Mouse (Mus musculus) neural tube, embryonic 11.5 days (tissue): Measurements from ENCODE around the gene Eed. TPM values are rescaled to one million over a fixed set of nuclear protein-coding genes. Genes with fewer than 3 reads are reported as not detected.

ENCODE experiments used
- ATAC-seq: fragments of 200-750 bp; cut with Nextera tagmentation; 2 replicates; pipeline ENCODE4 v1.8.0; 2017; ENCODE audit warnings: moderate number of reproducible peaks, mild to moderate bottlenecking, moderate TSS enrichment, moderate library complexity; ENCODE audit not compliant: insufficient read depth, low FRiP score, low TSS enrichment
- DNase-seq: peaks from one replicate; pipeline ENCODE4 v3.0.0-alpha.2; 2015; ENCODE audit warnings: low spot score
- H3K27ac ChIP-seq: fragments of 300-500 bp; sonication (generic); 2 replicates; pipeline ENCODE4 v1.5.1; 2014; ENCODE audit warnings: low read depth, mild to moderate bottlenecking, low read length
- H3K27me3 ChIP-seq: fragments of 300-500 bp; sonication (generic); 2 replicates; pipeline ENCODE4 v1.6.1; 2014; ENCODE audit warnings: mild to moderate bottlenecking, low read length, mixed read lengths; ENCODE audit not compliant: control insufficient read depth, insufficient read depth
- H3K36me3 ChIP-seq: fragments of 300-500 bp; sonication (generic); 2 replicates; pipeline ENCODE4 v1.6.1; 2014; ENCODE audit warnings: mild to moderate bottlenecking, low read length, moderate library complexity, mixed read lengths; ENCODE audit not compliant: control insufficient read depth, insufficient read depth
- H3K4me1 ChIP-seq: fragments of 300-500 bp; sonication (generic); 2 replicates; pipeline ENCODE4 v1.6.1; 2014; ENCODE audit warnings: low read length, mixed read lengths; ENCODE audit not compliant: control insufficient read depth, insufficient read depth
- H3K4me2 ChIP-seq: fragments of 300-500 bp; sonication (generic); 2 replicates; pipeline ENCODE4 v1.6.1; 2014; ENCODE audit warnings: low read depth, mild to moderate bottlenecking, moderate library complexity
- H3K4me3 ChIP-seq: fragments of 300-500 bp; sonication (generic); 2 replicates; pipeline ENCODE4 v1.5.1; 2014; ENCODE audit warnings: low read depth, low read length
- H3K9ac ChIP-seq: fragments of 300-500 bp; sonication (generic); 2 replicates; pipeline ENCODE4 v1.6.1; 2014; ENCODE audit warnings: mild to moderate bottlenecking, low read length
- H3K9me3 ChIP-seq: fragments of 300-500 bp; sonication (generic); 2 replicates; pipeline ENCODE4 v1.6.1; 2016; ENCODE audit warnings: low read length; ENCODE audit not compliant: control insufficient read depth
- WGBS: fragments of 180-500 bp; shearing (Covaris S2); extraction: QIAGEN DNeasy Blood & Tissue Kit; methylation state at CpG from one replicate; pipeline ENCODE4 v1.1.7; 2014; 5-methylcytosine and 5-hydroxymethylcytosine counted together
- polyA plus RNA-seq: library from polyadenylated mRNA; unstranded; fragments of >200 nt; fragmentation: Nextera tagmentation; extraction: Ambion mirVana; gene quantifications from 2 replicates; pipeline ENCODE4 v1.2.1, GENCODE M21; 2014

Gene Eed
- polyA plus RNA-seq, 1 experiment from 2014 or later, result 76.5 TPM

GRCm38 (mm10) chr7:90016930-90017588 is 36.3 kb upstream of the Eed start:
- DNase-seq, result no peak
- Histone ChIP-seq H3K4me1 (no peaks in the 10 kb centered on the region), H3K4me2 (no peak overlapping the region), H3K27me3 (no peaks in the 10 kb centered on the region), H3K9ac (no peak overlapping the region), H3K36me3 (no peaks in the 10 kb centered on the region), H3K27ac (no peak overlapping the region), H3K9me3 (no peaks in the 10 kb centered on the region), H3K4me3 (no peak overlapping the region)
- WGBS, result 44% methylated on average over 5 of the region's 5 CpGs
- no peak for ATAC-seq

GRCm38 (mm10) chr7:90016459-90016858 is 35.7 kb upstream of the Eed start:
- no peaks in the 10 kb centered on the region for H3K4me1 ChIP-seq
- WGBS, result 74% methylated on average over 4 of the region's 4 CpGs
- no peak overlapping the region for H3K4me3 ChIP-seq
- H3K36me3 ChIP-seq, result no peaks in the 10 kb centered on the region
- H3K4me2 ChIP-seq, result no peak overlapping the region
- DNase-seq (no peak), ATAC-seq (no peak)
- no peak overlapping the region for H3K9ac ChIP-seq
- H3K27me3 ChIP-seq, result no peaks in the 10 kb centered on the region
- H3K27ac ChIP-seq, result no peak overlapping the region
- H3K9me3 ChIP-seq, result no peaks in the 10 kb centered on the region

DNA sequence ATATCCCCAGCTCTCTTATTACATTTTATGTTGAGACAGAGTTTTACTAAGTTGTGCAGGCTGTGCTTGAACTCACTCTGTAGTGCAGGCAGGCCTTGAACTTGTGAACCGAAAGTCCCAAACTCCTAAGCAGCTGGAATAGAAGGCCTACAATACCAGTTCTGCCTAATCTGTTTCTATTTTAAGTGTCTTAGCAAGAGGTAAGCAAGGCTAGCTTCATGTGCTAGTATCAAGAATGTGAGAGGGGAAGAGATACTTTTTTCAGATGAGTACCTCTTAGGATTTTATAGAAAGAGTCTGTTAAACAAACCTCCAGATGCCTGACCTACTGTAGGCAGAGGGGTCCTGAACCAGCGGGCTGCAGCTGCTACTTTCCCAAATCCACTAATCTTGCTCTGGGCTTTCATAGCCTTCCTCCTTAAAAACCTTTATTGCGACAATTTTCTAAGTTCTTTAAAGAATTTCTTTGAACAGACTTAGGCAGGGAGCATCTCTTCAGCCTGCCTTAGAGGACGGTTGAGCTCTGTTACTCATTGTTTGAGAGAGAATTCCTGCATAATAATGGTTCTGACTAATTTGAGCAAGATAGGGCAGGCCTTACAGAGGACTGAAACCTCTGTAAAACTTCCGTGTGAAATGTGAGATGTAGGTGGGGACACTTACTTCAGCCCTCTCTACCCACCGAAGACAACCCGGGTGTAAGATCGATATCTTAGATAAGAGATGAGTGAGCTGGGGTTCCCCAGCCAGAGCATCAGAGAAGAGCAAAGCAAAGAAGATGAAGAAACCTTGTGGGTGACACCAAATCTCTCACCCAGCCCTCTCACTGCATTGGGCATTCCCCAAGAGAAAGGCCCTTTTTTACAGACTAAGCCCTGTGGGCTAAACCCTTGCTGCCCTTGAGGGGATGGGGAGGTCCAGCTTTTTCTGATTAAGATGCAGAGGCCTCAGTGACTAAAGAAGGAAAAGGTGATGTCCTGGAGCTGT is 26.2 kb upstream of the Eed start:
- no peak overlapping the region for H3K9ac ChIP-seq
- ATAC-seq (no peak), DNase-seq (no peak)
- no peak overlapping the region for H3K4me3 ChIP-seq
- H3K9me3 ChIP-seq, result no peaks in the 10 kb centered on the region
- H3K27me3 ChIP-seq, result no peaks in the 10 kb centered on the region
- H3K36me3 ChIP-seq, result no peaks in the 10 kb centered on the region
- H3K27ac ChIP-seq, result no peak overlapping the region
- H3K4me2 ChIP-seq, result no peak overlapping the region
- WGBS, result 39% methylated on average over 8 of the region's 8 CpGs
- H3K4me1 ChIP-seq, result no peaks in the 10 kb centered on the region

- no peaks in the 10 kb centered on the region for H3K27me3 ChIP-seq
- 90% methylated on average over 3 of the region's 3 CpGs for WGBS
- H3K36me3 ChIP-seq, result no peaks in the 10 kb centered on the region
- H3K9me3 ChIP-seq, result no peaks in the 10 kb centered on the region
- ATAC-seq (no peak), DNase-seq (no peak)
- no peak overlapping the region for H3K27ac ChIP-seq
- H3K4me3 ChIP-seq, result no peak overlapping the region
- H3K4me1 ChIP-seq, result no peaks in the 10 kb centered on the region
- no peak overlapping the region for H3K9ac ChIP-seq
- H3K4me2 ChIP-seq, result no peak overlapping the region
Observed at GRCm38 (mm10) chr7:90004781-90005180, 24.0 kb upstream of the Eed start.

- 72% methylated on average over 2 of the region's 2 CpGs for WGBS
- Histone ChIP-seq H3K4me1 (no peaks in the 10 kb centered on the region), H3K4me2 (no peak overlapping the region), H3K9ac (no peak overlapping the region), H3K4me3 (no peak overlapping the region), H3K27ac (no peak overlapping the region), H3K9me3 (no peaks in the 10 kb centered on the region), H3K27me3 (no peaks in the 10 kb centered on the region), H3K36me3 (no peaks in the 10 kb centered on the region)
- DNase-seq, result no peak
- no peak for ATAC-seq
Observed at GRCm38 (mm10) chr7:90002375-90002774, 21.6 kb upstream of the Eed start.

DNA sequence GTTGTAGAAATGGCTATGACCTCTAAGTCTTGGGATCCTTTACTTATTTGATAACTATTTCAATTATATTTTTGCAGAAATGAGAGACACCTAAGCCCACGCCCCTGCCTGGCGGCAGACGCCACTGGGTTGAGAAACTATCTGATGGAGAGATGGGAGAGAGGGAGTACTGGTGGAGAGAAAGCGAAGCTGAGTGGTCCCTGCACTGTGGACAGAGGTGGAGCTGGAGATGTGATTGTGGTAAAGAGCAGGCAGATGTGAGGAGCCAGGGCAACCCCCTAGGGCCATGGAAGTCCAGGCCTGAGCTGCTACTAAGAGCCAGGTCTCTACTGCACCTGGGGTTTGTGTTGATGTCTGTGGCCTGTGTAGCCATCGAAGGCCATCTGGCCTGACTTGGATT is 18.7 kb upstream of the Eed start:
- Histone ChIP-seq H3K4me2 (no peak overlapping the region), H3K36me3 (no peaks in the 10 kb centered on the region), H3K4me1 (no peaks in the 10 kb centered on the region), H3K4me3 (no peak overlapping the region), H3K9me3 (no peaks in the 10 kb centered on the region), H3K27ac (no peak overlapping the region), H3K9ac (no peak overlapping the region), H3K27me3 (no peaks in the 10 kb centered on the region)
- no peak for DNase-seq
- ATAC-seq, result no peak
- 97% methylated on average over 5 of the region's 5 CpGs for WGBS

- Histone ChIP-seq H3K9ac (no peak overlapping the region), H3K4me3 (no peak overlapping the region), H3K4me1 (no peaks in the 10 kb centered on the region), H3K9me3 (no peaks in the 10 kb centered on the region), H3K4me2 (no peak overlapping the region), H3K27me3 (no peaks in the 10 kb centered on the region), H3K36me3 (no peaks in the 10 kb centered on the region), H3K27ac (no peak overlapping the region)
- DNase-seq, result no peak
- ATAC-seq, result peak; percentile 69; the same call in 1 of the 2 replicates
- WGBS, result 73% methylated on average over 2 of the region's 2 CpGs
Observed at GRCm38 (mm10) chr7:89998624-89999006, 17.8 kb upstream of the Eed start.

GRCm38 (mm10) chr7:89998006-89998623 is 17.3 kb upstream of the Eed start:
- H3K9ac ChIP-seq, result no peak overlapping the region
- H3K27me3 ChIP-seq, result no peaks in the 10 kb centered on the region
- DNase-seq (peak; percentile 73), ATAC-seq (peak; percentile 61)
- 17% methylated on average over 10 of the region's 10 CpGs for WGBS
- H3K4me3 ChIP-seq, result no peak overlapping the region
- H3K27ac ChIP-seq, result no peak overlapping the region
- H3K4me2 ChIP-seq, result no peak overlapping the region
- H3K36me3 ChIP-seq, result no peaks in the 10 kb centered on the region
- H3K4me1 ChIP-seq, result no peaks in the 10 kb centered on the region
- no peaks in the 10 kb centered on the region for H3K9me3 ChIP-seq
